Mouse (Mus musculus): ENCODE data around the gene Nbea. TPM values are rescaled to one million over a fixed set of nuclear protein-coding genes. Genes with fewer than 3 reads are reported as not detected.

Gene Nbea
- polyA plus RNA-seq, 1 experiment from 2014 or later, result 8.5 TPM

DNA sequence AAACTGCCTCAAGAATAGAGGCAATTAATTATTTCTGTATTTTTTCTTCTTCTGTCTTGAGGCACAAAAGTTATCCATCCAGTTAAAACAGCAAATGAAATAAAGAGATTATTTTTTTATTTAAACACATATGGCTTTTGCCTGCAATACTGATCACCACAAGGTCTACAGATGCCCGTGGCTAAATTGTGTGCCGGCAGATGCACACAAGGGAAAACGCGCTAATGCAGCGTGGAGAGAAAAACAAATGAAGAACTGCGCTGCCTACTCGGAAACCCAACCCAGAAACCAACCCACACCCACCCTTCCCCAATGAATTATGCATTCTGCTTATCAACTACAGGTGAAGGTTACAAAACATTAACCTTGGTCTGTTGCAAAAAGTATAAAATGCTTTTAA is 408.3 kb downstream of the Nbea start:
- Histone ChIP-seq H3K36me3 (no peaks in the 10 kb centered on the region), H3K27ac (no peak overlapping the region), H3K4me1 (replicated peaks) (peaks cover 3% of the 10 kb centered on the region), H3K27me3 (replicated peaks) (peaks cover 10% of the 10 kb centered on the region), H3K4me2 (replicated peaks) (no peak overlapping the region), H3K9me3 (no peaks in the 10 kb centered on the region), H3K4me3 (replicated peaks) (no peak overlapping the region), H3K9ac (no peak overlapping the region)
- 77% methylated on average over 7 of the region's 7 CpGs for WGBS
- no peak for ATAC-seq

- Histone ChIP-seq H3K27me3 (replicated peaks) (peaks cover 4% of the 10 kb centered on the region; the same call in 1 of the 2 replicates), H3K9me3 (no peaks in the 10 kb centered on the region), H3K36me3 (no peaks in the 10 kb centered on the region), H3K9ac (no peak overlapping the region), H3K27ac (no peak overlapping the region), H3K4me3 (replicated peaks) (no peak overlapping the region), H3K4me1 (replicated peaks) (no peaks in the 10 kb centered on the region), H3K4me2 (replicated peaks) (no peak overlapping the region)
- ATAC-seq, result no peak
- 51% methylated on average over 6 of the region's 6 CpGs for WGBS
These were observed 409.3 kb downstream of the Nbea start for GRCm38 (mm10) chr3:55774203-55774602.

DNA sequence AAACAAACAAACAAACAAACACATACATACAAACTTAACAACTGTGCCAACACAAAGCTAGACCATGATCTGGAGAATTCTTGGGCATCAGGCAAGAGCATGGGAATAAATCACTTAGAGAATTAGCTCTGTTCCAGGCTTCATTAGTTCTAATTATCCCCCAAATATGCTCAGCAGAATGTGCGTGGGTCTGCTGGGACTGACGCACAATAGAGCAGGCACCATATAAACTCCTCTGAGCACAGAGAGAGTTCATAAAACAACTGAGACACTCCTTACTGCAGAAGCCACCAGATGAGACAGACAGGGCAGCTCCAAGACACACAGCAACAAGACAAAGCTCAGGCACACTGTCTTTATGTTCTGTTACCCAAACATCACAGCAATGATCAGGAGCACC is 414.2 kb downstream of the Nbea start:
- WGBS, result 80% methylated on average over 2 of the region's 2 CpGs
- no peak overlapping the region for H3K4me2 ChIP-seq (replicated peaks)
- no peak overlapping the region for H3K9ac ChIP-seq
- no peaks in the 10 kb centered on the region for H3K27me3 ChIP-seq (replicated peaks)
- H3K4me1 ChIP-seq (replicated peaks), result no peaks in the 10 kb centered on the region
- no peaks in the 10 kb centered on the region for H3K9me3 ChIP-seq
- no peak overlapping the region for H3K27ac ChIP-seq
- H3K36me3 ChIP-seq, result no peaks in the 10 kb centered on the region
- ATAC-seq, result no peak
- H3K4me3 ChIP-seq (replicated peaks), result no peak overlapping the region

DNA sequence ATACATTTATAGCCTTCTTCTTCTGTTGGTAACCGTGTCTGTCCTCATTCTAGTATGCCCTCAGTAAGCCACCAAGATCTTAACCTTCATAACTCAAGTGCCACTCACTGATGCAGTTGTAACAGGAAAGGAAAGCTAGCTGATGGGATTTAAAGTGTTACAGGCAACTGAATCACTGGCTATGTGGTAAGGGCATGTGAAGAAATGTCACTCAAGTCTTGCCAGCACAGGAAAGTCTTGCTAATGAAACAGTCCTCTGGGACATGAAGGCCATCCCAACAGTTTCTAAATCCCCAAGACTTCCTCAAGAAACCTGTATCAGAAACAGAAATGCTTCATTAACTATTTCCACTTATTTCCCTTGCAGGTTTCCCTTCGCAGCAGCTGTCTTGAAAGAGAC is 414.8 kb downstream of the Nbea start:
- Histone ChIP-seq H3K4me1 (replicated peaks) (no peaks in the 10 kb centered on the region), H3K4me2 (replicated peaks) (no peak overlapping the region), H3K27ac (no peak overlapping the region), H3K4me3 (replicated peaks) (no peak overlapping the region), H3K9me3 (no peaks in the 10 kb centered on the region), H3K9ac (no peak overlapping the region), H3K27me3 (replicated peaks) (no peaks in the 10 kb centered on the region), H3K36me3 (no peaks in the 10 kb centered on the region)
- ATAC-seq, result no peak
- 83% methylated on average over 2 of the region's 2 CpGs for WGBS

- Histone ChIP-seq H3K27ac (no peak overlapping the region), H3K4me1 (replicated peaks) (no peaks in the 10 kb centered on the region), H3K4me3 (replicated peaks) (no peak overlapping the region), H3K9me3 (no peaks in the 10 kb centered on the region), H3K27me3 (replicated peaks) (no peaks in the 10 kb centered on the region), H3K9ac (no peak overlapping the region), H3K4me2 (replicated peaks) (no peak overlapping the region), H3K36me3 (no peaks in the 10 kb centered on the region)
- WGBS, result 62% methylated on average over 8 of the region's 8 CpGs
- no peak for ATAC-seq
These were observed 419.9 kb downstream of the Nbea start for GRCm38 (mm10) chr3:55763591-55763990.

GRCm38 (mm10) chr3:55758297-55758696 is 425.2 kb downstream of the Nbea start:
- Histone ChIP-seq H3K36me3 (no peaks in the 10 kb centered on the region), H3K9ac (no peak overlapping the region), H3K27ac (no peak overlapping the region), H3K4me3 (replicated peaks) (no peak overlapping the region), H3K4me2 (replicated peaks) (no peak overlapping the region), H3K9me3 (no peaks in the 10 kb centered on the region), H3K4me1 (replicated peaks) (no peaks in the 10 kb centered on the region), H3K27me3 (replicated peaks) (no peaks in the 10 kb centered on the region)
- 56% methylated on average over 8 of the region's 8 CpGs for WGBS
- ATAC-seq, result no peak

DNA sequence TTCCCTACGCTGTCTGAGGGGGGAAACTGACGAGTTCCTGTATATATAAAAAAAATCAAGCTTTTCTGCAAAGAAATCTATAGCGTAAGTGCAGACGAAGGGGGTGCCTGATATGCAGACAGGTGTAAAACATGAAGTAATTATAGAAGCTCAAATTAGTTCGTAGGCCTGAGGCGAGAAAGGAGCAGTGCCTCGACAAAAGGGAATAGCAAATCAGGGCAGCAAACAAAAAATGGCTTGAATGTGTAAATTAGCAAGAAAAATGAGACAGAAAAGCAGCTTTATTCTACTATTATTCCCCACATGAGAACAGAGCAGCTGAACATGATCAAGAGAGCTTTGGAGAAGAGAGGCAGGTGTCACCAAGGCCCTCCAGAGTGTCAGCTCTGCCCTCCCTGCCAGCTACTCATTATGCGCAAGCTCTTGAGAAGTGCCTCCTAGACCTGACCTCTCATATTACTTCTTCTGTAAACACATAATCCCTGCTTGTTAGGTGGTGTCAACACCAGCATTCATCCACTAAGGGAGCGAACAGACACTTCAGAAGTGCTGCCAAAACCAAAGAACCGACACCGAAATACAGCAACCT is 426.8 kb downstream of the Nbea start:
- no peak for ATAC-seq
- Histone ChIP-seq H3K27ac (no peak overlapping the region), H3K27me3 (replicated peaks) (no peaks in the 10 kb centered on the region), H3K9me3 (no peaks in the 10 kb centered on the region), H3K4me2 (replicated peaks) (no peak overlapping the region), H3K9ac (no peak overlapping the region), H3K4me1 (replicated peaks) (no peaks in the 10 kb centered on the region), H3K4me3 (replicated peaks) (no peak overlapping the region), H3K36me3 (no peaks in the 10 kb centered on the region)
- 75% methylated on average over 11 of the region's 11 CpGs for WGBS

DNA sequence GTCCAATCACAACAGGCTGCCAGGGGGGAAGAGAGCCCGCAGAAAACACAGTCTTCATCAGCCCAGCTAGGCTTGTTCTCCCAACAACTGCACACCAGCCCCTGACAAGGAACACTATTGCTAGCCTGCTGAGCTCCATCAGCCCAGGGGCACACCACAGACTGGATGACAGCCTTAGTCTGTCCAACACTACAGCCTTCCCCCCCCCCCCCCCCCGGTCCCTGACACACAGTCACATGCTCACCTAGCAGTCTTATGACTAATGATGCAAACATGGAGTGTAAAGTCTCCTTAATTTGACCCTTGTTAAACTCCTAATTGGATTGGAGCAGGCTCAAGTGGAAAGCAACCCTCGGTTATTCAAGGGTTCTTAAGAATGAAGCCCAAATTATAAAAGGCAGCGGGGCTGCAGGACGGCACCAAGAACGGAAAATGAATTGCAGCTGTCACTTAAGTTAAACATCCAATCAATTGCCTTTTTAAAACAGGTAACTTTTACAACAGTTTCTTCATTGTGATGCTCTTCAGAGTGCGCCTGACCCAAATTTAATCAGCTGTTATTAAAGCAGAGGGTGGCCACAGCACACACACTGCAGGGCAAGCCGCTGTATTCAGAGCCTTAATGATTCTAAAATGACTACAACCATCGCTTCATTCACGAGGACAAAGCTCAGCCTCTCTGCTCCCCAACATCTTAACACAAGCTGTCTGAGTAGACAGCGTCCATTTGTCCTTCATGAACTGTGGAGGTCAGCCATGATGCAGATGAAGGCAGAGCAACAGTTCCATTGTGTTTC is 427.5 kb downstream of the Nbea start:
- H3K9ac ChIP-seq, result no peak overlapping the region
- H3K4me3 ChIP-seq (replicated peaks), result no peak overlapping the region
- 61% methylated on average over 11 of the region's 11 CpGs for WGBS
- no peak overlapping the region for H3K4me2 ChIP-seq (replicated peaks)
- no peak overlapping the region for H3K27ac ChIP-seq
- H3K27me3 ChIP-seq (replicated peaks), result no peaks in the 10 kb centered on the region
- H3K36me3 ChIP-seq, result no peaks in the 10 kb centered on the region
- H3K4me1 ChIP-seq (replicated peaks), result no peaks in the 10 kb centered on the region
- H3K9me3 ChIP-seq, result no peaks in the 10 kb centered on the region
- no peak for ATAC-seq

- Histone ChIP-seq H3K9me3 (no peaks in the 10 kb centered on the region), H3K27ac (no peak overlapping the region), H3K36me3 (no peaks in the 10 kb centered on the region), H3K9ac (no peak overlapping the region), H3K27me3 (replicated peaks) (no peaks in the 10 kb centered on the region), H3K4me1 (replicated peaks) (no peaks in the 10 kb centered on the region), H3K4me2 (replicated peaks) (no peak overlapping the region), H3K4me3 (replicated peaks) (no peak overlapping the region)
- ATAC-seq, result no peak
- WGBS, result 84% methylated on average over 6 of the region's 6 CpGs
These were observed 428.4 kb downstream of the Nbea start for GRCm38 (mm10) chr3:55754981-55755608.

- no peak overlapping the region for H3K4me3 ChIP-seq (replicated peaks)
- no peaks in the 10 kb centered on the region for H3K36me3 ChIP-seq
- H3K9ac ChIP-seq, result no peak overlapping the region
- no peak for ATAC-seq
- WGBS, result 93% methylated on average over 6 of the region's 6 CpGs
- H3K9me3 ChIP-seq, result no peaks in the 10 kb centered on the region
- H3K27me3 ChIP-seq (replicated peaks), result no peaks in the 10 kb centered on the region
- H3K27ac ChIP-seq, result no peak overlapping the region
- H3K4me1 ChIP-seq (replicated peaks), result no peaks in the 10 kb centered on the region
- H3K4me2 ChIP-seq (replicated peaks), result no peak overlapping the region
These were observed 429.6 kb downstream of the Nbea start for GRCm38 (mm10) chr3:55753872-55754271.

DNA sequence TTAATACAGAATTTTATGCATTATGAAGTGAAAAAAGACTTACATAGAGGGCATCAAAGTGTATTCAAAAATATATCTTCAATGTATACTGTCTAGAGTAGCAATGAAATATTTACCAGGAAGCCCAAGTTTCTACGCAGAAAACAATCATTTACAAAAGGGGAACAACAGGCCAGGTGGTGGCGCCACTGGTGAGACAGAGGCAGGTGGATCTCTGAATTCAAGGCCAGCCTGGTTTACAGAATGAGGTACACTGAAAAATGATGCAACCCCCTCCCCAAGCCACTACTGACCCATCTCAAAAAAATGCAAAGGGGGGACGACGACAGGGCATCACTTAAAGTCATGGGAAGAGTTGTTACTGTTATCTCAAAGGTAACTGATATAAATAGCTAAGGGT is 430.9 kb downstream of the Nbea start:
- Histone ChIP-seq H3K9ac (no peak overlapping the region), H3K9me3 (no peaks in the 10 kb centered on the region), H3K36me3 (no peaks in the 10 kb centered on the region), H3K4me3 (replicated peaks) (no peak overlapping the region), H3K4me1 (replicated peaks) (no peaks in the 10 kb centered on the region), H3K27me3 (replicated peaks) (no peaks in the 10 kb centered on the region), H3K4me2 (replicated peaks) (no peak overlapping the region), H3K27ac (no peak overlapping the region)
- no peak for ATAC-seq
- 87% methylated on average over 4 of the region's 4 CpGs for WGBS

GRCm38 (mm10) chr3:55751363-55751762 is 432.1 kb downstream of the Nbea start:
- H3K36me3 ChIP-seq, result no peaks in the 10 kb centered on the region
- no peak overlapping the region for H3K9ac ChIP-seq
- 80% methylated on average over 5 of the region's 5 CpGs for WGBS
- H3K27me3 ChIP-seq (replicated peaks), result no peaks in the 10 kb centered on the region
- no peaks in the 10 kb centered on the region for H3K4me1 ChIP-seq (replicated peaks)
- H3K27ac ChIP-seq, result no peak overlapping the region
- no peak for ATAC-seq
- no peak overlapping the region for H3K4me3 ChIP-seq (replicated peaks)
- no peak overlapping the region for H3K4me2 ChIP-seq (replicated peaks)
- H3K9me3 ChIP-seq, result no peaks in the 10 kb centered on the region
